Mouse (Mus musculus) E14TG2a.4 (cell line): ENCODE measurements around the gene Syce2.

Source experiments
- CTCF ChIP-seq: conservative IDR thresholded peaks from 2 replicates; pipeline ENCODE4 v1.5.1; 2014; ENCODE audit warnings: low read length
- NANOG ChIP-seq: IDR thresholded peaks from 2 replicates; pipeline ENCODE4 v1.6.1; 2014; ENCODE audit warnings: borderline replicate concordance, low read length, mixed read lengths
- POU5F1 ChIP-seq: IDR thresholded peaks from 2 replicates; pipeline ENCODE4 v1.6.1; 2014; ENCODE audit warnings: low read length, borderline replicate concordance

DNA sequence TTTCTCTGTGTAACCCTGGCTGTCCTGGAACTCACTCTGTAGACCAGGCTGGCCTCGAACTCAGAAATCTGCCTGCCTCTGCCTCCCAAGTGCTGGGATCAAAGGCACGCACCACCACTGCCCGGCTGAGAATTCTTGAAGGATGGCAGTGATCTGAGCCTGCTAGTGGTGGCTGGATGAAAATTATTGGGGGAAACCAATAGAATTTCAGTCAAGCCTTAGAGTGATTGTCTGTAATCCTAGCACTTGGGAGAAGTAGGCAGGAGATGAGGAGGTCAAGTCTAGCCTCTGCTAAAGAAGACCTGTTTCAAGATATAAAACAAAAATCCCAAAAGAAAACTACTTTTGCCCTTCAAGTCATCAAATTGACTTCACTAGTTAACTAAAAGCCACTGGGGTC lies 15.5 kb upstream of the Syce2 start:
- no peak for TF ChIP-seq CTCF
- TF ChIP-seq NANOG: no peak
- no peak for TF ChIP-seq POU5F1
